Mouse (Mus musculus) retina, embryonic 14.5 days (tissue): Measurements from ENCODE around the gene Olfr518.

Source experiments
- DNase-seq: peaks from one replicate; pipeline ENCODE4 v3.0.0-alpha.2; 2015; ENCODE audit warnings: low spot score

Gene Olfr518

GRCm38 (mm10) chr7:108884906-108885305 is at the start of gene Olfr518:
Olfr518 (minus strand) TSS chr7:108885006.
- no peak for DNase-seq

GRCm38 (mm10) chr7:108933794-108934731 is 49.3 kb upstream of the Olfr518 start, which contains the start of gene Eif3f:
Eif3f (plus strand) TSS chr7:108934417.
- DNase-seq = peak; percentile 99

- DNase-seq = no peak
Observed at GRCm38 (mm10) chr7:108929726-108930393, 45.1 kb upstream of the Olfr518 start, which contains the start of gene Nlrp10. Nlrp10 (minus strand) TSS chr7:108930178.

GRCm38 (mm10) chr7:108928280-108929188 is 43.7 kb upstream of the Olfr518 start:
- DNase-seq = no peak

GRCm38 (mm10) chr7:108927043-108927442 is 42.2 kb upstream of the Olfr518 start:
- no peak for DNase-seq

- no peak for DNase-seq
Observed at GRCm38 (mm10) chr7:108903969-108904368, 19.2 kb upstream of the Olfr518 start.

GRCm38 (mm10) chr7:108894320-108894719 is 9.5 kb upstream of the Olfr518 start, which contains the start of gene Olfr519:
Olfr519 (minus strand) TSS chr7:108894420.
- DNase-seq = no peak

GRCm38 (mm10) chr7:108872279-108872678 is 12.5 kb downstream of the Olfr518 start, which contains the start of gene Olfr517:
Olfr517 (minus strand) TSS chr7:108872379.
- DNase-seq = no peak

GRCm38 (mm10) chr7:108850429-108850828 is 34.4 kb downstream of the Olfr518 start, which contains the start of gene Olfr516:
Olfr516 (minus strand) TSS chr7:108850529.
- no peak for DNase-seq
